Mouse (Mus musculus) testis, adult 2 months (tissue): Measurements from ENCODE around the gene Coa3.

ENCODE experiments used
- CTCF ChIP-seq: fragments of 200-500 bp; IDR thresholded peaks from 2 replicates; pipeline ENCODE4 v1.5.1; 2012; ENCODE audit warnings: low read depth, mild to moderate bottlenecking, inconsistent platforms, low read length, moderate library complexity; ENCODE audit not compliant: control insufficient read depth, insufficient read depth, insufficient replicate concordance
- POLR2A ChIP-seq: fragments of 200-500 bp; IDR thresholded peaks from 2 replicates; pipeline ENCODE4 v1.6.1; 2012; ENCODE audit warnings: low read depth, mild to moderate bottlenecking, inconsistent platforms, low read length, moderate library complexity; ENCODE audit not compliant: control insufficient read depth

- TF ChIP-seq CTCF (no peak), POLR2A (no peak)
Observed at GRCm38 (mm10) chr11:101314567-101314966, 35.7 kb upstream of the Coa3 start.
